Comparison of ENCODE assay signal across 8 mouse cellular contexts in the genomic region with DNA sequence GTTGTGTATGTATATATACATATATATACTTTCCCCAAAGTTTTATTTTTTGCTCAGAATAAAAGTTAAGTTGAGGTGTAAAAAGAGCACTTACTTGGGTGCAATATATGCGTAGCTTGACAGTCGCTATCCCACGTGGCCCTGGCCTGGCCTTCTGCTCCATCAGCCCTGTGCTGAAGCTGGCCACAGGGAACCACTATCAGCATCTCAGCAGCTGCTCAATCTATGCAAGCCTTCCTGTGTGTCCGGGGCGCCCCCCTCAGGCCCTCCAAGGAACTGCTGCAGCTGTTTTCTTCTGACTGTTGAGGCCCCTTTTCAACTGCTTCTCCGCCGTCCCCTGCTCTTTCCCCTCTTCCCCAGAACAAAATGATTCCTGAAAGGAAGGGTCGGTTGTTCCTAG. TPM values are rescaled to one million over a fixed set of nuclear protein-coding genes. Genes with fewer than 3 reads are reported as not detected.
A peak's percentile ranks its signal among the peaks of the same experiment; 100 is the strongest.
DNase-seq lines count a peak whose midpoint lies in the region; ATAC-seq and TF ChIP-seq lines count a peak whose summit lies in the region.

No protein-coding gene starts in this region.

- H3K4me2 ChIP-seq in kidney, embryonic 15.5 days: no peak overlapping the region
- no peak overlapping the region for H3K4me2 ChIP-seq in stomach, embryonic 16.5 days (ENCODE audit: low read depth, low read length)

- no peak for ATAC-seq in kidney, embryonic 15.5 days (replicated peaks; ENCODE audit: low FRiP score)
- no peak for ATAC-seq in stomach, embryonic 16.5 days (ENCODE audit: insufficient read depth, low FRiP score)

- peaks cover 16% of the 10 kb centered on the region for H3K36me3 ChIP-seq in kidney, embryonic 15.5 days
- H3K36me3 ChIP-seq in liver, adult 2 months (ENCODE audit: control insufficient read depth, insufficient read depth, low read length): no peaks in the 10 kb centered on the region
- no peaks in the 10 kb centered on the region for H3K36me3 ChIP-seq in stomach, embryonic 16.5 days (ENCODE audit: control insufficient read depth, insufficient read depth, low read length)

- no peak overlapping the region; the same call in 1 of the 2 replicates for H3K4me3 ChIP-seq in kidney, embryonic 15.5 days (replicated peaks)
- H3K4me3 ChIP-seq in cerebellum, adult 2 months (replicated peaks; ENCODE audit: insufficient read depth, low read depth, low read length): no peak overlapping the region
- H3K4me3 ChIP-seq in liver, adult 2 months (ENCODE audit: insufficient read depth, low read depth, low read length): no peak overlapping the region
- H3K4me3 ChIP-seq in stomach, embryonic 16.5 days (replicated peaks; ENCODE audit: low read length): no peak overlapping the region

- TF ChIP-seq CTCF in cerebellum, adult 2 months (IDR thresholded peaks at IDR 0.05; ENCODE audit: borderline replicate concordance, insufficient read depth, low read depth, low read length): peak; percentile 83
- peak; percentile 88 for TF ChIP-seq CTCF in liver, adult 2 months (IDR thresholded peaks at IDR 0.05; ENCODE audit: low read depth, low read length)

- H3K4me1 ChIP-seq in kidney, embryonic 15.5 days: peaks cover 27% of the 10 kb centered on the region
- H3K4me1 ChIP-seq in cerebellum, adult 2 months (ENCODE audit: control insufficient read depth, insufficient read depth, low read length): peaks cover 5% of the 10 kb centered on the region
- H3K4me1 ChIP-seq in liver, adult 2 months (ENCODE audit: control insufficient read depth, insufficient read depth, low read length): peaks cover 13% of the 10 kb centered on the region
- peaks cover 16% of the 10 kb centered on the region for H3K4me1 ChIP-seq in stomach, embryonic 16.5 days (ENCODE audit: control insufficient read depth, insufficient read depth, low read length)

- peak; percentile 74 for DNase-seq in kidney, adult 11 months
- peak; percentile 78 to 87 for DNase-seq in cerebellum, adult 2 months
- peak; percentile 81 to 87 for DNase-seq in frontal cortex, postnatal 25 days (ENCODE audit: low spot score in 2 of 2)
- DNase-seq in kidney, adult 9 months: peak; percentile 88
- DNase-seq in liver, adult 2 months (ENCODE audit: extremely low read depth, low read depth, low spot score): peak; percentile 41
- peak; percentile 72 to 81 for DNase-seq in natural killer cell, adult 2 months (ENCODE audit: low spot score in 2 of 2)

- no peak overlapping the region for H3K9ac ChIP-seq in kidney, embryonic 15.5 days
- no peak overlapping the region for H3K9ac ChIP-seq in liver, adult 2 months (ENCODE audit: low read depth, low read length)
- H3K9ac ChIP-seq in stomach, embryonic 16.5 days (ENCODE audit: low read length): 0 out of 2 replicates have a peak overlapping the region, but pooled peaks have one; percentile 8

- no peak for TF ChIP-seq POLR2A in cerebellum, adult 2 months (IDR thresholded peaks at IDR 0.05; ENCODE audit: borderline replicate concordance, insufficient read depth, low read length)
- TF ChIP-seq POLR2A in liver, adult 2 months (IDR thresholded peaks at IDR 0.05; ENCODE audit: extremely low read depth, insufficient read depth, low read length): no peak

- no peaks in the 10 kb centered on the region for H3K27me3 ChIP-seq in kidney, embryonic 15.5 days
- no peaks in the 10 kb centered on the region for H3K27me3 ChIP-seq in cerebellum, adult 2 months (ENCODE audit: control insufficient read depth, insufficient read depth, low read length)
- no peaks in the 10 kb centered on the region for H3K27me3 ChIP-seq in liver, adult 2 months (ENCODE audit: control insufficient read depth, insufficient read depth, low read length)
- H3K27me3 ChIP-seq in stomach, embryonic 16.5 days (ENCODE audit: control insufficient read depth, insufficient read depth, low read length): no peaks in the 10 kb centered on the region

- WGBS in kidney, embryonic 15.5 days: 15% methylated on average over 8 of the region's 8 CpGs
- 2% methylated on average over 8 of the region's 8 CpGs for WGBS in cerebellum, adult 2 months
- 18% methylated on average over 8 of the region's 8 CpGs for WGBS in liver, adult 2 months
- 11% methylated on average over 8 of the region's 8 CpGs for WGBS in stomach, embryonic 16.5 days

- H3K9me3 ChIP-seq in kidney, embryonic 15.5 days (replicated peaks): no peaks in the 10 kb centered on the region
- H3K9me3 ChIP-seq in stomach, embryonic 16.5 days (replicated peaks; ENCODE audit: control insufficient read depth, low read length): no peaks in the 10 kb centered on the region

- peaks cover 16% of the 10 kb centered on the region; the same call in 1 of the 2 replicates for H3K79me2 ChIP-seq in liver, adult 2 months (ENCODE audit: control insufficient read depth, insufficient read depth, low read length)

- no peak overlapping the region for H3K27ac ChIP-seq in kidney, embryonic 15.5 days
- H3K27ac ChIP-seq in cerebellum, adult 2 months (ENCODE audit: insufficient read depth, low read length): no peak overlapping the region
- H3K27ac ChIP-seq in liver, adult 2 months (replicated peaks; ENCODE audit: insufficient read depth, low read depth, low read length): no peak overlapping the region
- no peak overlapping the region for H3K27ac ChIP-seq in stomach, embryonic 16.5 days (ENCODE audit: low read length)

RNA-seq across cellular contexts. Expression of a gene that starts 2.9 kb away (rescaled TPM):
- 35.0 and 42.5 TPM in 2 replicates for polyA plus RNA-seq in kidney, embryonic 15.5 days (2015; fragmentation: Nextera tagmentation; extraction: Ambion mirVana)
- polyA plus RNA-seq in cerebellum, adult 2 months (2012; rRNA removed): 42.1 and 52.5 TPM in 2 replicates
- total RNA-seq in liver, adult 2 months (2014; rRNA removed): 17.0 and 19.3 TPM in 2 replicates
- 25.1 and 36.9 TPM in 2 replicates for polyA plus RNA-seq in liver, adult 2 months (2012; rRNA removed)
- 20.0 and 22.3 TPM in 2 replicates for polyA plus RNA-seq in stomach, embryonic 16.5 days (2015; fragmentation: Nextera tagmentation; extraction: Ambion mirVana)

RNA-seq across cellular contexts. Expression of a gene that starts 3.4 kb away (rescaled TPM):
- polyA plus RNA-seq in kidney, embryonic 15.5 days (2015; fragmentation: Nextera tagmentation; extraction: Ambion mirVana): 46.9 and 50.3 TPM in 2 replicates
- 85.5 and 85.8 TPM in 2 replicates for polyA plus RNA-seq in cerebellum, adult 2 months (2012; rRNA removed)
- 35.5 and 41.5 TPM in 2 replicates for total RNA-seq in liver, adult 2 months (2014; rRNA removed)
- 43.5 and 49.9 TPM in 2 replicates for polyA plus RNA-seq in liver, adult 2 months (2012; rRNA removed)
- 40.9 and 47.4 TPM in 2 replicates for polyA plus RNA-seq in stomach, embryonic 16.5 days (2015; fragmentation: Nextera tagmentation; extraction: Ambion mirVana)

RNA-seq across cellular contexts. Expression of a gene that starts 14.4 kb away (rescaled TPM):
- polyA plus RNA-seq in kidney, embryonic 15.5 days (2015; fragmentation: Nextera tagmentation; extraction: Ambion mirVana): 0.49 and 0.71 TPM in 2 replicates
- 71.9 and 72.6 TPM in 2 replicates for polyA plus RNA-seq in cerebellum, adult 2 months (2012; rRNA removed)
- under 0.01 TPM in 1 of 2 replicates, not detected in the other for total RNA-seq in liver, adult 2 months (2014; rRNA removed)
- not detected in 2 replicates for polyA plus RNA-seq in liver, adult 2 months (2012; rRNA removed)
- 0.41 and 0.59 TPM in 2 replicates for polyA plus RNA-seq in stomach, embryonic 16.5 days (2015; fragmentation: Nextera tagmentation; extraction: Ambion mirVana)

RNA-seq across cellular contexts. Expression of a gene that starts 33.1 kb away (rescaled TPM):
- polyA plus RNA-seq in kidney, embryonic 15.5 days (2015; fragmentation: Nextera tagmentation; extraction: Ambion mirVana): 0.10 and 0.21 TPM in 2 replicates
- polyA plus RNA-seq in cerebellum, adult 2 months (2012; rRNA removed): 22.3 and 29.4 TPM in 2 replicates
- total RNA-seq in liver, adult 2 months (2014; rRNA removed): not detected in 2 replicates
- not detected in 2 replicates for polyA plus RNA-seq in liver, adult 2 months (2012; rRNA removed)
- polyA plus RNA-seq in stomach, embryonic 16.5 days (2015; fragmentation: Nextera tagmentation; extraction: Ambion mirVana): 0.09 and 0.14 TPM in 2 replicates

RNA-seq across cellular contexts. Expression of a gene that starts 45.7 kb away (rescaled TPM):
- 14.2 and 15.5 TPM in 2 replicates for polyA plus RNA-seq in kidney, embryonic 15.5 days (2015; fragmentation: Nextera tagmentation; extraction: Ambion mirVana)
- polyA plus RNA-seq in cerebellum, adult 2 months (2012; rRNA removed): 14.9 and 17.0 TPM in 2 replicates
- 4.3 and 5.5 TPM in 2 replicates for total RNA-seq in liver, adult 2 months (2014; rRNA removed)
- 5.1 and 6.0 TPM in 2 replicates for polyA plus RNA-seq in liver, adult 2 months (2012; rRNA removed)
- 13.9 and 14.5 TPM in 2 replicates for polyA plus RNA-seq in stomach, embryonic 16.5 days (2015; fragmentation: Nextera tagmentation; extraction: Ambion mirVana)

Comparison
In these comparisons a context has a peak if more than half of its experiments do, and no peak if none do; other contexts are left out.
1. RNA of a gene that starts 14.4 kb away (polyA plus RNA-seq): 71.9 to 72.6 TPM in cerebellum, adult 2 months; 0.49 to 0.71 TPM in kidney, embryonic 15.5 days, 0.41 to 0.59 TPM in stomach, embryonic 16.5 days and not detected in liver, adult 2 months; every median in the first group is over 10 times any median in the second.
2. Peak in every context shown above with its lines, with median percentiles within 50 percentile points of each other: DNase-seq.